Mouse (Mus musculus) erythroblast, embryonic 14.5 days (primary cell): ENCODE measurements around the gene Zfp277. TPM values are rescaled to one million over a fixed set of nuclear protein-coding genes. Genes with fewer than 3 reads are reported as not detected.

Experiments
- H3K27me3 ChIP-seq: 2 replicates; pipeline ENCODE4 v1.6.1; 2012; ENCODE audit warnings: inconsistent platforms; ENCODE audit not compliant: control insufficient read depth
- H3K36me3 ChIP-seq: 2 replicates; pipeline ENCODE4 v1.6.1; 2012; ENCODE audit warnings: mild to moderate bottlenecking, inconsistent platforms; ENCODE audit not compliant: control insufficient read depth
- H3K4me1 ChIP-seq: 2 replicates; pipeline ENCODE4 v1.6.1; 2012; ENCODE audit warnings: inconsistent platforms; ENCODE audit not compliant: control insufficient read depth
- H3K4me3 ChIP-seq: replicated peaks from 2 replicates; pipeline ENCODE3; 2012; ENCODE audit warnings: moderate library complexity, mild to moderate bottlenecking, inconsistent platforms
- H3K9me3 ChIP-seq: 2 replicates; pipeline ENCODE4 v1.6.1; 2012; ENCODE audit warnings: low read length, inconsistent platforms, mixed read lengths; ENCODE audit not compliant: control insufficient read depth
- GATA1 ChIP-seq: IDR thresholded peaks from 2 replicates; pipeline ENCODE4 v1.6.1; 2012; ENCODE audit warnings: low read length, inconsistent platforms, mixed read lengths
- TAL1 ChIP-seq: IDR thresholded peaks from 3 replicates; pipeline ENCODE4 v1.6.1; 2012; ENCODE audit warnings: low read length, inconsistent platforms, mixed read lengths
- polyA plus RNA-seq: library from polyadenylated mRNA; stranded (reverse); fragments of >175 nt; gene quantifications from 2 replicates; pipeline ENCODE4 v1.2.3, GENCODE M21; 2012

Zfp277 gene
- polyA plus RNA-seq, 1 experiment = 0.08 TPM

DNA sequence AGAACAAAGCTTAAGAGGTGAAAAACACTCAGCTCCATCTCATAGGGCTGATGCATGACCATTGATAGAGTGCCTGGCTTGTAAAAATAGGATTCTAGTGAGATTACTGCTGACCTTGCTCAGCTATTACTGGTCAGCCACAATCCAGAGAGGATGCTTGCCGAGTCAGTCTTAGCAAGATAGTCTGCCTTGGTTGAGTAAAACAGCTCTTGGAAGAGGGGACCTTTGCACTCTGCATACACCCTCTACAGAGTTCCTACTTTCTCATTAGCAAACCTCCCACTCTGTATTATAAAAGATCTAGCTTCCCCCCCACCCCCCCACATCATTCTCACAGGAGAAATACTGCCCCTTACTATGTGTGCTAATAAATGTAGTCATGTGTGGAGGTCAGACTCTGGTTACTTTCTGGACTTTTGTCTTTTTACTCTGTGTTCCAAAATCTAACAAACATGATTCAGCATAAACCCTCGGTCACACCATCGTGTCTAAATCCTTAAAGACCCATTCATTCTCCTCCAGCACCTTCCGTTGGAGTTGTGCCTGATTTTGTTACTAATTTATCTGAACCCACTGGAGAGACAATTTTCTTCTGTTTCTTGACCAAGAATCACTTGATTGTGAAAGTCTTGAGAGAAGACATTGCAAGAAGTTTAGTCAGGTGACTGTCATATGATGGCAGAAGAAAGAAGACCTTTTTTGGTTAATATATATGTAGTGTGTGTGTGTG lies 164.9 kb downstream of the Zfp277 start:
- no peak for TF ChIP-seq GATA1
- no peak for TF ChIP-seq TAL1
- Histone ChIP-seq H3K27me3 (no peaks in the 10 kb centered on the region), H3K9me3 (no peaks in the 10 kb centered on the region), H3K36me3 (no peaks in the 10 kb centered on the region), H3K4me1 (no peaks in the 10 kb centered on the region), H3K4me3 (no peak overlapping the region)

DNA sequence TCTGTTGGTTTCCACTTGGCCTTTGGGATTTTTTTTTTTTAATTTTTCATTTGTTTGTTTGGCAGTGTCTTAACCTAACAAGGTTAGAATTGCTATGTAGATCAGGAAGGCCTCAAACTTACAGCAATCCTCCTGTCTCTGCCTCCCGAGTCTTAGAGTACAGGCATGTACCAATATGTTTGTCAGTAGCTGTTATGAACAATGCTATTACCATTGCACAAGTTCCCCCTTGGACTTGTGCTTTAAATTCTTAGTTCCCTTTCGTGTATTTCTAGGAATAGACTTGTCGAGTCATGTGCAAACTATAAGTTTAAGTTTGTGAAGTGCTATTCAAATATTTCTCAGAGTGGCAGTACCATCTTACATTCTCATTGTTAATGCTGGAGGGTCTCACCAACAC lies 168.1 kb downstream of the Zfp277 start:
- Histone ChIP-seq H3K9me3 (no peaks in the 10 kb centered on the region), H3K36me3 (no peaks in the 10 kb centered on the region), H3K4me3 (no peak overlapping the region), H3K4me1 (no peaks in the 10 kb centered on the region), H3K27me3 (no peaks in the 10 kb centered on the region)
- TF ChIP-seq GATA1 = no peak

DNA sequence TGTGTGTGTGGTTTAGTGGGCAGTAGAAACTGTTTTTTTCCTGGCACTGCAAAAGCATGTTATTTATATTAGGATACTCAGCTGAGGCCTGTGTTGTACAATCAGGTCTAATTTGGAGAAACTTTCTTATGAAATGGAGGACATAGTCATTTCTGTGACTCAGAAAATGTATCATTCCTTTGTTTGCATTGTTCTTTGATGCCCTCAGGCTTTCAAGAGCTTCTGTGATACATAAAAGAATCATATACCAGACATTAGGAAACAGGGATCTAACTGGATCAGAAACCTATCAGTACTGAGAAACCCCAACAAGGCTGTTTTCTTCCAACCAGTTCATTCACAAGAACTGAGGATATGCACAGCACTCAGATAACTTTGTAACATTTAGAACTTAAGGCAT lies 170.8 kb downstream of the Zfp277 start:
- Histone ChIP-seq H3K27me3 (no peaks in the 10 kb centered on the region), H3K4me3 (no peak overlapping the region), H3K36me3 (no peaks in the 10 kb centered on the region), H3K4me1 (no peaks in the 10 kb centered on the region), H3K9me3 (no peaks in the 10 kb centered on the region)
- TF ChIP-seq TAL1 (no peak), GATA1 (no peak)

DNA sequence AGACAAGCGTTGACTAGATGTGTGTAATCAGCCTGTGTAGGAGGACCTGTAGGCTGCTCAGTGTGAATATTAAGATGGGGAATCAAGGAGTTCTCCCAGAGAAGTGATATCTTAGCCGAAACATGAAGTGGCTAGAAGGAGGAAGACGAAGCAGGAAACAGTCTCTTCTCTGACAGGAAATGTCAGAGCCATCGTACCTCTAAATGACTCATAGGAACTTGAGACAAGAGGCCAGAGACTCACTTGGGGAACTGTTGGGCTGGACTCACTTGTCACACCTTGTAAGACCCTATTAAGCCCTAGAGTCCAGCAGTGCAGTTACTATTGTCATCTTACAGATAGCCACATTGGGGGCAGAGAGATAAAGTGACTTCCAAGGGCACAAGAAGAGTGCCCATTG lies 172.4 kb downstream of the Zfp277 start:
- Histone ChIP-seq H3K36me3 (no peaks in the 10 kb centered on the region), H3K4me3 (no peak overlapping the region), H3K27me3 (no peaks in the 10 kb centered on the region), H3K9me3 (no peaks in the 10 kb centered on the region), H3K4me1 (no peaks in the 10 kb centered on the region)
- TF ChIP-seq GATA1 (no peak), TAL1 (no peak)

DNA sequence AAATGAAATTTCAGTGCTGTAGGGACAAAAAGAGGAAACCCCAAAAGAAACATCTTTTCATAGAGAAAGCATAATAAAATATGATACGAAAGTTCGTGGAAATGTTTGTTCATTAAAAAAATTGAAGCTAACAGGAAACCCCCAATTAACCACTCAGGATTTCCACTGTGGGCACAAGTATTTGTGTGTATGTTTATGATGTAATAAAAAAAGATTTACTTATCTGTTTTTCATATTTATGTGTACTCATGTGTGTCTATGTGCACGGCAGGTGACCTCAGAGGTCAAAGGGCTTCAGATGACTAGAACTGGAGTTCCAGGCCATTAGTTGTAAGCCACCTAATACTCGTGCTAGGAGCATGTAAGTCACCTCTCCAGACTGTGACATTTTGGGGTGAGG lies 173.0 kb downstream of the Zfp277 start:
- TF ChIP-seq GATA1 (no peak), TAL1 (no peak)
- Histone ChIP-seq H3K27me3 (no peaks in the 10 kb centered on the region), H3K9me3 (no peaks in the 10 kb centered on the region), H3K4me1 (no peaks in the 10 kb centered on the region), H3K36me3 (no peaks in the 10 kb centered on the region), H3K4me3 (no peak overlapping the region)

DNA sequence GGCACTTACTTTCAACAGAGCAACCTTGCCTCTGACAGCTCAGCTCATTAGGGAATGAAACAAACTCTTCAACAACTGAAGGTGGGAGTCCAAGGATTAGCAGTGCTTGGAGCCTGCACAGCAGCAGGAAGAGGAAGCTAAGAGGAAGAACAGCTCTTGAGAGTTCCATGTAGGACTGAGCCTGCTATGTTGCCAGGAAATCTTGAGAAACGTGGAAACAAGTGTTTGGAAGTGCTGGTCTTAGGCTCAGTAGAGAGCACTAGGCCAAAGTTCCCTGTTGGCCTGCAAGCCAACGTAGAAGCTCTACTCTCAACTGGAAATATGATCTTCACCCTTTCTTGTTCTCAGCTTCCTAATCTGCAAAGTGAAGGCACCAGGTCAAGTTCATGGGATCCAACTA lies 177.4 kb downstream of the Zfp277 start:
- Histone ChIP-seq H3K27me3 (no peaks in the 10 kb centered on the region), H3K4me1 (no peaks in the 10 kb centered on the region), H3K9me3 (no peaks in the 10 kb centered on the region), H3K36me3 (no peaks in the 10 kb centered on the region), H3K4me3 (no peak overlapping the region)
- no peak for TF ChIP-seq TAL1
- TF ChIP-seq GATA1 = no peak

Other genes with a start within 250 kb of the Zfp277 start
- gene Lsmem1, start 246.4 kb downstream of the Zfp277 start, polyA plus RNA-seq = not detected in 2 replicates
- gene Ifrd1, start 197.4 kb downstream of the Zfp277 start, polyA plus RNA-seq = 1.8 and 2.0 TPM in 2 replicates
- 0.04 and 0.05 TPM in 2 replicates for gene Dock4, start 50 bp upstream of the Zfp277 start, polyA plus RNA-seq